Mouse (Mus musculus) E14TG2a.4 (cell line): ENCODE data around the gene Srebf1.

Experiments
- CTCF ChIP-seq: conservative IDR thresholded peaks from 2 replicates; pipeline ENCODE4 v1.5.1; 2014; ENCODE audit warnings: low read length
- NANOG ChIP-seq: IDR thresholded peaks from 2 replicates; pipeline ENCODE4 v1.6.1; 2014; ENCODE audit warnings: borderline replicate concordance, low read length, mixed read lengths
- POU5F1 ChIP-seq: IDR thresholded peaks from 2 replicates; pipeline ENCODE4 v1.6.1; 2014; ENCODE audit warnings: low read length, borderline replicate concordance

GRCm38 (mm10) chr11:60159955-60160354 is 62.4 kb downstream of the Srebf1 start:
- TF ChIP-seq CTCF (no peak), NANOG (no peak), POU5F1 (no peak)
